Mouse (Mus musculus) cortical plate, adult 2 months (tissue): Measurements from ENCODE around the gene Ky. TPM values are rescaled to one million over a fixed set of nuclear protein-coding genes. Genes with fewer than 3 reads are reported as not detected.
A peak's percentile ranks its signal among the peaks of the same experiment; 100 is the strongest.

Experiments used
- H3K27ac ChIP-seq: fragments of 200-500 bp; 2 replicates; pipeline ENCODE4 v1.5.1; 2012; ENCODE audit warnings: low read length, control low read depth, inconsistent platforms; ENCODE audit not compliant: insufficient read depth
- H3K4me1 ChIP-seq: fragments of 200-500 bp; 2 replicates; pipeline ENCODE4 v1.6.1; 2011; ENCODE audit warnings: low read length; ENCODE audit not compliant: control insufficient read depth, insufficient read depth
- H3K4me3 ChIP-seq: fragments of 200-500 bp; 2 replicates; pipeline ENCODE4 v1.5.1; 2011; ENCODE audit warnings: mild to moderate bottlenecking, low read length, control low read depth; ENCODE audit not compliant: insufficient read depth
- CTCF ChIP-seq: fragments of 200-500 bp; IDR thresholded peaks from 2 replicates; pipeline ENCODE4 v1.5.1; 2011; ENCODE audit warnings: mild to moderate bottlenecking, control low read depth, low read length; ENCODE audit not compliant: insufficient read depth; ENCODE audit errors: extremely low read depth
- POLR2A ChIP-seq: fragments of 200-500 bp; IDR thresholded peaks from 2 replicates; pipeline ENCODE4 v1.6.1; 2011; ENCODE audit warnings: mild to moderate bottlenecking, low read length, control low read depth; ENCODE audit not compliant: insufficient read depth; ENCODE audit errors: extremely low read depth
- polyA plus RNA-seq: library from polyadenylated mRNA; depleted of rRNA; stranded (reverse); fragments of >200 nt; gene quantifications from 2 replicates; pipeline ENCODE4 v1.2.3, GENCODE M21; 2012; rRNA removed

Ky gene
- 2.0 and 2.1 TPM in 2 replicates for polyA plus RNA-seq

DNA sequence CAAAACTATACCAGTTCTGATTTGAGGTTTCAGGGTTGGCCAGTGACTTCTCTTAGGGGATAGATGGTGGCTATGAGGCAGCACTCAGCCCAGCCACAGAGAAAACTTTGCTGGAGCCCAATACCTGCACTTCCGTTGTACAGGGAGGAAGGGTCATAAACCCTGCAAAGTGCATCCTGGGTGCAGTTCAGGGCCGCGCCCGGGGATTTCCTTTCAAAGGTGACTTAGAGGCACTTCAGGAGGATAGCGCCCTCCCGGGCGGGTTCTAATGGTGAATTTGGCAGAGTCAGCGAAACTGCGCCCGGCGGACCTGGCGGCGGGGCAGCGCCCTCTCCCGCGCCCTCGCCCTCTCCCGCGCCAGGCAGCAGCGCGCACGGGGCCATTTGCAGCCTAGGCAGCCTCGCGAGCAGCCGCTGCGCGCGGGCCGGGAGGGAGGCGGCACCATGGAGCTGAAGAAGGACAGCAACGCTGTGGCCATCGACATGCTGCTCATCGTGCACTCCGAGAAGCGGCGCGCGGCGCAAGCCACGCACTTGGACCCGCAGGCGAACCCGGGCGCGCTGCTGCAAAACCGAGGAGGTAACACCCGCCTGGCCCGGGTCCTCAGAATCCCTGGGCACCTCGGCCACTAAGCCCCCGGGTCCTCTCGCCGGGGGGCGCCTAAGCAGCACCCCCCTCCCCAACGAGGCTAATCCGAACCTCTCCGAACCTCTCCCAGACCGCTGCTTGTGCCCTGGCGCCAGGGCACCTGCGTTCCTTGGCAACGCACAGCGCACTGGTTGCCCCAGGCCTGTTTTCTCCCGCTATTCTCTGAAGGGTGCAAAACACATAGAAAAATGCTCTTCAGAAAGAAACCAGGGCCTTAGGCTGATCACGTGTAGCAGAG, at the start of gene Ky:
Gene Ky (plus strand): TSS at position 51 of the 886 bp plus-strand sequence.
- Histone ChIP-seq H3K4me1 (peaks cover 1% of the 10 kb centered on the region; the same call in 1 of the 2 replicates), H3K27ac (no peak within 1 kb of the TSS), H3K4me3 (peak within 1 kb of the TSS; percentile 33)
- TF ChIP-seq CTCF (no peak), POLR2A (no peak)

DNA sequence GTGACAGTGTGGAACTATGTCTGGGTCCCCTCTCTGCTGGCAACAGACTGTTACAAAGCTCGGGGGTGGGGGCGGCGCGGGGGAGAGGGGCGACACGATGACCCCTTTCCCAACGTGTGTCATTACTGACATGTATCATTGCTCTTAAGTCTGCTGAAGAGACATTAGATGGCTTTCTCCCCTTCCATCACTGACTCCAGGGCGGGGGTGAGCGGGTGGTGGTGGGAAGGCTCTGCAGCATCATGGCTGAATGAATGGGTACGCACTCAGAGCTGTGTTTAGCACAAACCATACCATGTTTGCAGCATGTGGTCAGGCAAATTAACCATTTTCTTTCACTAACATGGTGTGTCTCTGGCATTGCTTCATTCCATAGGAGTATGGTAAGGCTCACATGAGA, 43.3 kb upstream of the Ky start:
- no peak overlapping the region for H3K27ac ChIP-seq
- H3K4me3 ChIP-seq: no peak overlapping the region
- no peak for TF ChIP-seq POLR2A
- no peak for TF ChIP-seq CTCF
- H3K4me1 ChIP-seq: no peaks in the 10 kb centered on the region

DNA sequence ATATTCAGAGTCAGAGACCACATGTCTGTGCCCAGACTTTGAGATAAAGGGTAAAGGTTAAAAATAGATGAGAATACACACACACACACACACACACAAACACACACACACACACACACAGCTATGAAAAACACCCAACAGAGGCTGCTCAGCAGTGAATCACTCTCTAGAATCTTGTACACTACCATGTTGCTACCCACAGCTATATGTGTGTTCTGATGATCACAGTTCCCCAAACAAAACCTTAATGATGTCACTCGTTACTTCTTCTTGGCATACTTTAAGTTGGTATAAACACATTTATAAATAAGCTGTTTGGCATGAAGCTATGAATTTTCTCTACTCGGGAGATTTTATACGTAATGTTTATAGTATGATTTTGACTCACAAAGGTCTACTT, 40.5 kb upstream of the Ky start:
- TF ChIP-seq CTCF (no peak), POLR2A (no peak)

DNA sequence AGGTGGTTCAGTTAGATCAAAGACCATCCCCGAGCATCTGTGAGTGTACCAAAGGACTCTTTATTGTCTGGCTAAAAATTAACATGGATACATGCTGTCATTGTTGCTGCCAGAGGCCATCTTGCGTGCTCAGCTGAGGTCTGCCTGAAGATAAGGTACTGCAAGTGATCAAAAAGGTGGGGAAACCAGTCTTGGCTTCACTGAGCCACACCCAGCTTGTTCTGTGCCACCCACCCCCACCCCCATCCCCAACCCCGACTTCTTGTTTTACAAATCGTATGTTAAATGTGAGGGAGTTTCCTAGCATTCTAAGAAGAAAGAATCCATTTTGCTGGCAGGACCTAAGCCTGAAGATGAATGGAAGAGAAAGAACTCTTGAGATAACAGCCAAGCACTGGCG, 39.8 kb upstream of the Ky start:
- Histone ChIP-seq H3K4me3 (no peak overlapping the region), H3K4me1 (peaks cover 2% of the 10 kb centered on the region; the same call in 1 of the 2 replicates), H3K27ac (no peak overlapping the region)
- TF ChIP-seq POLR2A (no peak), CTCF (no peak)

More for the DNA sequence above, 40.5 kb upstream of the Ky start:
- H3K4me3 ChIP-seq: no peak overlapping the region
- no peak overlapping the region for H3K27ac ChIP-seq
- H3K4me1 ChIP-seq: no peaks in the 10 kb centered on the region; the same call in 1 of the 2 replicates

DNA sequence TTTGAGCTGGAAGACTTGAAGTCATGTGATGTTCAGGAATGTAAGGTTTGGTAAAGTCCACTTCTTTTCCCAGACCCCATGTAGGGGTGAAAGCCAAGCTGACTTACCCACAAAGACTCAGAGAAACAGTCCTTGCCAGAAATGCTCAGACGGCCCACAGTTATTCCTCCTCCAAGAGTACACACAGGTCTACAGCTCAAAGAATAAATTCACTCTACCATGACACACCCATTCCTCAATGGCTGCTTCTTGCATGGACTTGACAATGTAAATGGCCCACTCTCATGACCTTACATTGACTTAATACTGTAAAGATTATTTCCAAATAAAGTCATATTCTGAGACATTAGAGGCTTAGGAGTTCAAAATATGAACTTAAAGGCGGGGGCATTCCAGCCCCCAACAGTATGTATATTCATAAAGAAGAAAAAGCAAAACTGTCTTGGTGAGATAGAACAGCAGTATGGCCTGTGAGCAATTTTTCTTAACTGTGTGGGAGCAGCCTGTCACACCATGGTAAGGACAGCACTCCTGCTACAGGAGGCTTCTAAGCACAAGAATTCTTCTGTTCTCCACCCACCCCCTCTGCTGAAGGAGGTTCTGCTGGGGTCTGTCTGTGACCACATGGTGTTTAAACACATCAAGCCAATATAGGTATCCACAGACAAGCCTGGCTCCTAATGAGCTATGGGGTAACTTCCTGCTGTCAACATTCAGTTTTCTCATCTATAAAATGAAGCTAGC, 35.3 kb upstream of the Ky start:
- TF ChIP-seq CTCF: no peak
- TF ChIP-seq POLR2A: no peak
- H3K4me3 ChIP-seq: no peak overlapping the region
- H3K4me1 ChIP-seq: peaks cover 2% of the 10 kb centered on the region; the same call in 1 of the 2 replicates
- no peak overlapping the region for H3K27ac ChIP-seq

DNA sequence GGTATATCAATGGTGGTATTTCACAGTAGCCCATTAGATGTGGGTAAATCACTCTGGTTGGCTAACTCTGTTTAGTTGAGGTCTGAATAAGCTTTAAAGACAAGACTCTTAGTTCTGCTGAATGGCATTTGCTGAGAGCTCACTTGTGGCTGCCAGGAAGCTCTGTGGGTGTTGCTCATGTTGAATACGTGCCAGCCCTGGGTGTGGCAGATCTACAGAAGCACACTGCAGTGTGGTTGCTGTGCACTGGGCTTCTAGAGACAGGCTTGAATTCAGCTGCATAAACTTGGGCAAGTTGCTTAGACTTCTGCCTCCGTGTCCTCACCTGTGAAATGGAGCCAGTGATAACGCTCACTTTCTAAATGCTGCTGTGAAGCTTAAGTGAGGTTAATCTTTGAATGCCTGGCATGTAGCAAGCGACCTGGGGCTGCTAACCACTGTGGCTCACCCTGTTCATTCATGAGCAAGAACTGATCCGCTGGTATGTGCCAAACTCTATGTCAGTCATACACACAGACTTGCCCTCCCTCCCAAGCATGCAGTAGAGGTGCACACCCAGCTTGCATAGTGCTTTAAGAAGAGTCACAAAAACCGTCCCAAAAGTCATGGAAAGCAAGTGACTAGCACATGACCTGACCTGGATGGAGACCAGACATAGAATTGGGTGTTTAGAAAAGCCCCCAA, 27.6 kb upstream of the Ky start:
- TF ChIP-seq CTCF (no peak), POLR2A (no peak)
- Histone ChIP-seq H3K4me1 (0 out of 2 replicates have a peak, but pooled peaks cover 1% of the 10 kb centered on the region), H3K4me3 (no peak overlapping the region), H3K27ac (no peak overlapping the region)

DNA sequence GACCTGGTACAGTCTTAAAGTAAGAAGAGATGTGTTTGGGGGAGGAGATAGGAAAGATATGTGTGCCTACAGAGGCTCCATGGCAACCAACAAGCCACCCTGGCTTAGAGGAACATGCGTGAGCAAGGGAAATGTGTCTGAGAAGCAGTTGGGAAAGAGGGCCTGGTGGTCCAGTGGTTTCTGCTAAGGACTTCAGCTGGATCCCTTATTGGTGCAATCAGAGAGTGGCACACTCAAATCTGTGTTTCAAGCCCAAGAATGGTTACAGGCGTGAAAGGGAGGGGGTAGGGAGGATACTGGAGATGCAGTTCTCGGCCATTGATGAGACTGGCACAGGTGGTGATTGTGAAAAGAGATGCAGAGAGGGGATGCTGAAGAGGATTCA, 27.1 kb upstream of the Ky start:
- H3K4me1 ChIP-seq: 0 out of 2 replicates have a peak, but pooled peaks cover 1% of the 10 kb centered on the region
- no peak overlapping the region for H3K27ac ChIP-seq
- no peak overlapping the region for H3K4me3 ChIP-seq
- TF ChIP-seq POLR2A: no peak
- no peak for TF ChIP-seq CTCF

DNA sequence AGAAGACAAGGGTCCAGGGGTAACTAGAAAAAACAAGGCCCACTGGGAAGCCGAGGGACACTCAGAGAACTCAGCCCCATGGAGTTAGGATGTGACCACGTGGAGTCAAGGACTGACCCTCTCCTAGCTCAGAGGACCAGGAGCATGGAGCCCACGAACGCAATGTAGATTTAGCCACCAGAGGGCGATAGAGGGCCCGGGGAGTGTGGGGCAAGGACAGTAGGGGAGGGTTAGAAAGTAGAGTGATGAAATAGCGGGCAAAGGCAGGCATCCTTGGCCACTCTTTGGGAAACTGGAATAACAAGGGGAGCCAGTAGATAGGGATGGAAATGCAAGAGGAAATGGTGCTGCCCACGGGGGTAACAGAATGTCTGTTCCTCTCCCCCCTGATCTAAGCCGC, 26.5 kb upstream of the Ky start:
- H3K4me3 ChIP-seq: no peak overlapping the region
- 0 out of 2 replicates have a peak, but pooled peaks cover 1% of the 10 kb centered on the region for H3K4me1 ChIP-seq
- H3K27ac ChIP-seq: no peak overlapping the region
- TF ChIP-seq POLR2A (no peak), CTCF (0 out of 2 replicates have a peak, but pooled peaks have one; percentile 23)
